Mouse (Mus musculus): ENCODE data around the gene Hes5. TPM values are rescaled to one million over a fixed set of nuclear protein-coding genes. Genes with fewer than 3 reads are reported as not detected.

Gene Hes5
- polyA plus RNA-seq, 2 experiments, result 0.77 to 1.6 TPM

DNA sequence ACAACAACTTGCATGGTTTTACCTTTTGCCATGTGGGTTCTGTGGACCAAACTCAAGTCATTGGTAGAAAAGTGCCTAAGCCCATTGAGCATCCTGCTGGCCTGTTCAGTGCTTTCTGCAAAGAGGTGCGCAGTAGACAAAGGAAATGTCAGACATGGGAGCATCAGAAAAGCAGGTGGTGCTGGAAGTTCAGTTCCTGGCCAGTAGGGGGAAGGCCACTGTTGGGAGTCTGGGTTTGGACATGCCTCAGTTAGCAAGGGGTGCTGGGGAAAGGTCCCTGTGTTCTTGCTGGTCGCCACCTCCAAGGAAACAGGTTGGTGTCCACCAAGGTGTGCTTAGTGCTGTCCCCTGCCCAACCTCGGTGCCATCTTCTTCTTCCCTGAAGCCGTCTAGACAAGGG, 19.4 kb downstream of the Hes5 start:
- H3K4me1 ChIP-seq (ENCODE audit: control insufficient read depth, insufficient read depth, low read length), result 0 out of 2 replicates have a peak, but pooled peaks cover 2% of the 10 kb centered on the region
- H3K4me2 ChIP-seq (replicated peaks; ENCODE audit: low read depth, low read length, severe bottlenecking), result no peak overlapping the region
- H3K9me3 ChIP-seq (ENCODE audit: control insufficient read depth, low read length), result no peaks in the 10 kb centered on the region
- no peak for TF ChIP-seq POLR2A (IDR thresholded peaks at IDR 0.05; ENCODE audit: borderline replicate concordance, extremely low read depth, insufficient read depth, insufficient read length)
- H3K27me3 ChIP-seq (ENCODE audit: control insufficient read depth, insufficient read depth, low read length), result no peaks in the 10 kb centered on the region
- H3K9ac ChIP-seq (ENCODE audit: low read depth, low read length, severe bottlenecking), result no peak overlapping the region
- WGBS, result 92% methylated on average over 4 of the region's 4 CpGs
- DNase-seq (ENCODE audit: low spot score), result no peak
- no peak for ATAC-seq (ENCODE audit: low FRiP score, low read depth)
- H3K4me3 ChIP-seq (replicated peaks; ENCODE audit: low read length), result no peak overlapping the region
- H3K27ac ChIP-seq (replicated peaks; ENCODE audit: low read depth, low read length), result no peak overlapping the region
- H3K36me3 ChIP-seq (ENCODE audit: control insufficient read depth, insufficient read depth, low read length), result peaks cover 70% of the 10 kb centered on the region

DNA sequence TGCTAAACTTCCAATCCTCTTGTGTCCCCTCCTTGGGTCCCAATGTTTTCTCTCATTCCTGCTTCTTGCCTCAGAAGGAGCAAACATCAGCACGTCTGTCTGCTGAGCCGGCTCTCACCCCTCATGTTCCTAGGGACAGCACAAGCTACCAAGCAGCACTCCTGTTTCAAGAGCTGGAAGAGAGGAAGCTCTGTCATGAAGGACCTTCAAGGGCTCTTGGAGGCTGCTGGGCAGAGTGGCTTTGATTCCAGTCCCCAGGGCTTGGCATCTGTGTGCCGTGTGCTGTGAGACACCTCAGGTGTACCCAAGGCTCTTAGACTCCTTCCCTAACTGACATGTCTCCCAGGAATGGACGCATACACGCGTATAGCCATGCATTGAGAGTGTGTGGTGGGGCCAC, 20.4 kb downstream of the Hes5 start:
- Histone ChIP-seq H3K4me3 (replicated peaks; ENCODE audit: low read length) (no peak overlapping the region), H3K27ac (replicated peaks; ENCODE audit: low read depth, low read length) (no peak overlapping the region), H3K4me1 (ENCODE audit: control insufficient read depth, insufficient read depth, low read length) (0 out of 2 replicates have a peak, but pooled peaks cover 2% of the 10 kb centered on the region), H3K4me2 (replicated peaks; ENCODE audit: low read depth, low read length, severe bottlenecking) (no peak overlapping the region), H3K9me3 (ENCODE audit: control insufficient read depth, low read length) (no peaks in the 10 kb centered on the region), H3K36me3 (ENCODE audit: control insufficient read depth, insufficient read depth, low read length) (peaks cover 60% of the 10 kb centered on the region), H3K27me3 (ENCODE audit: control insufficient read depth, insufficient read depth, low read length) (no peaks in the 10 kb centered on the region), H3K9ac (ENCODE audit: low read depth, low read length, severe bottlenecking) (no peak overlapping the region)
- ATAC-seq (ENCODE audit: low FRiP score, low read depth) (no peak), DNase-seq (ENCODE audit: low spot score) (no peak)
- no peak for TF ChIP-seq POLR2A (IDR thresholded peaks at IDR 0.05; ENCODE audit: borderline replicate concordance, extremely low read depth, insufficient read depth, insufficient read length)
- 84% methylated on average over 6 of the region's 6 CpGs for WGBS

DNA sequence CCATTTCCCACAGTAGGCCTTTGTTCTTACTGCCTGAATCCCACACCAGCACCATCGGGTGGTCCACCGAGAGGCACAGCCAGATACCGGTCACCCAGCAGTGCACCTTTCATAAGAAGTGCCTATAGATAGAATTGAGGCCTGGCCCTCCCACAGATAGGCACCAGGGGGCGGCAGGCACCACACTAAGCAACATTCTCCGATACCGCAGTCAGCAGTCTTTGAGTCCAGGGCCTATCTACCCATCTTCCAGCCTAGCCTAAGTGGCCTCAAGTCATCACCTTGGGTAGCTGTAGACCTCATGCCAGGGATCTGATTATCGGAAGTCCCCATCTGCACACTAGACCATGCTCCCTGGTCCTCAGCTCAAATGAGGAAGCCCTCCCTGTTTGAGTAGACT, 20.8 kb downstream of the Hes5 start:
- Histone ChIP-seq H3K9me3 (ENCODE audit: control insufficient read depth, low read length) (no peaks in the 10 kb centered on the region), H3K27me3 (ENCODE audit: control insufficient read depth, insufficient read depth, low read length) (no peaks in the 10 kb centered on the region), H3K36me3 (ENCODE audit: control insufficient read depth, insufficient read depth, low read length) (peaks cover 56% of the 10 kb centered on the region), H3K27ac (replicated peaks; ENCODE audit: low read depth, low read length) (no peak overlapping the region), H3K4me3 (replicated peaks; ENCODE audit: low read length) (no peak overlapping the region), H3K4me1 (ENCODE audit: control insufficient read depth, insufficient read depth, low read length) (0 out of 2 replicates have a peak, but pooled peaks cover 2% of the 10 kb centered on the region), H3K9ac (ENCODE audit: low read depth, low read length, severe bottlenecking) (no peak overlapping the region), H3K4me2 (replicated peaks; ENCODE audit: low read depth, low read length, severe bottlenecking) (no peak overlapping the region)
- no peak for TF ChIP-seq POLR2A (IDR thresholded peaks at IDR 0.05; ENCODE audit: borderline replicate concordance, extremely low read depth, insufficient read depth, insufficient read length)
- ATAC-seq (ENCODE audit: low FRiP score, low read depth) (peak; percentile 70), DNase-seq (ENCODE audit: low spot score) (peak; percentile 74)
- 59% methylated on average over 7 of the region's 7 CpGs for WGBS

DNA sequence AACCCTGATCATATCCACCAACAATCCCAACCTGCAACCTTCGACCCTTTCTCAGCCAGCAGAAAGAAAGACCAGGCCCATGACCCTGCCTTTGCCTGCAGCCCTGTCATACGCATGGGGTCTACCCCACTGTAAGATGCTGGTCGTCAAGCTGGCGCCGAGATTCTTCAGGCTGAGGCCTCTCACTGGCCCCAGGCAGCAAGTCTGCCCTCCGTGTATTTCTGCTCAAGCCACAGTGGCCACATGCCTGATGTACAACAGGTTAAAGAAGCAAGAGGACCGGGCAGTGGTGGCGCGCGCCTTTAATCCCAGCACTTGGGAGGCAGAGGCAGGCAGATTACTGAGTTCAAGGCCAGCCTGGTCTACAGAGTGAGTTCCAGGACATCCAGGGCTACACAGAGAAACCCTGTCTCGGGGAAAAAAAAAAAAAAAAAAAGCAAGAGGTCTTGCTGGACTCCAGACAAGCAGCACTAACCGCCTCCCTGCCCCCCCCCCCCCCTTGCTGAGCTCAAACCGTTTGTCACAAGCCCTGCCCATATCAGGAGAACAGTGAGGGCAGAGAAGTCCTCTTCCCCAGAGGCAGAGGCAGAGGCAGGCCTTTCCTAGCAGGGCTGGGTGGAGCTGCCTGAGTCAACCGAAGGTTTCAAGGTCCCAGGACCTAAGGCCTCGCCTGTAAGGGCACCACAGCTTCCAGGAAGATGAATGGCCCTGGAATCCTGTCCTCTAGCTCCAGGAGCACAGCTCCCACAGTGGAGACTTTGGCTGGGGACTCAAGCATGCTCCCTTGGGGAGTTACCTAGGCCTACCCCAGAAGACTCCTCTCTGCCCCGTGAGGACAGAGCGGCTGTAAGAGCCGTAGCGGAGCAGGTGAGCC, 21.8 kb downstream of the Hes5 start:
- H3K27ac ChIP-seq (replicated peaks; ENCODE audit: low read depth, low read length), result no peak overlapping the region

DNA sequence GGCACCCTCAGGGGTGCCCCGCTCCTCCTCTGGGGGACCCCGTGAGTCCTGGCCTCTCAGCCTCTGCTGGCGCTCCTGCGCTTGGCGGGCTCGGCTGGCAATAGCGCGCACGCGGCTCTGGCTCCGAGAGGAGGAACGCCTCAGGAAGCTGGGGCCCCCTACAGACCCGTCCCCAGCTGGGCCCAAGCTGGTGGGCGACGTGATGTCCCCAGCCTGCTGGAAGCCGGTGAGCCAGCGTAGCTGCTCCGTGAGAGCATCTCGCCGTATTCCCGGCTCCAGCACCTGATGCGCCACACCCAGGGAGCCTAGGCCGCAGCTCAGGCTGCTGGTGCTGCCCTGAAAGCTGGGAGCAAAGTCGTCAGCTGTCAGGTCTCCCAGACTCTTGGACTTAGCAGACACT, 23.0 kb downstream of the Hes5 start:
- H3K27me3 ChIP-seq (ENCODE audit: control insufficient read depth, insufficient read depth, low read length), result no peaks in the 10 kb centered on the region
- DNase-seq (ENCODE audit: low spot score) (no peak), ATAC-seq (ENCODE audit: low FRiP score, low read depth) (no peak)
- no peak overlapping the region for H3K9ac ChIP-seq (ENCODE audit: low read depth, low read length, severe bottlenecking)
- H3K9me3 ChIP-seq (ENCODE audit: control insufficient read depth, low read length), result no peaks in the 10 kb centered on the region
- no peak for TF ChIP-seq POLR2A (IDR thresholded peaks at IDR 0.05; ENCODE audit: borderline replicate concordance, extremely low read depth, insufficient read depth, insufficient read length)
- 24% methylated on average over 17 of the region's 24 CpGs for WGBS
- no peak overlapping the region for H3K27ac ChIP-seq (replicated peaks; ENCODE audit: low read depth, low read length)
- no peak overlapping the region for H3K4me3 ChIP-seq (replicated peaks; ENCODE audit: low read length)
- H3K36me3 ChIP-seq (ENCODE audit: control insufficient read depth, insufficient read depth, low read length), result peaks cover 34% of the 10 kb centered on the region
- H3K4me1 ChIP-seq (ENCODE audit: control insufficient read depth, insufficient read depth, low read length), result 0 out of 2 replicates have a peak, but pooled peaks cover 2% of the 10 kb centered on the region
- H3K4me2 ChIP-seq (replicated peaks; ENCODE audit: low read depth, low read length, severe bottlenecking), result no peak overlapping the region

More for the DNA sequence above, 21.8 kb downstream of the Hes5 start:
- 76% methylated on average over 19 of the region's 19 CpGs for WGBS
- H3K4me1 ChIP-seq (ENCODE audit: control insufficient read depth, insufficient read depth, low read length), result 0 out of 2 replicates have a peak, but pooled peaks cover 2% of the 10 kb centered on the region
- H3K9ac ChIP-seq (ENCODE audit: low read depth, low read length, severe bottlenecking), result no peak overlapping the region
- H3K4me2 ChIP-seq (replicated peaks; ENCODE audit: low read depth, low read length, severe bottlenecking), result no peak overlapping the region
- peaks cover 46% of the 10 kb centered on the region for H3K36me3 ChIP-seq (ENCODE audit: control insufficient read depth, insufficient read depth, low read length)
- DNase-seq (ENCODE audit: low spot score) (no peak), ATAC-seq (ENCODE audit: low FRiP score, low read depth) (no peak)
- H3K4me3 ChIP-seq (replicated peaks; ENCODE audit: low read length), result no peak overlapping the region
- no peaks in the 10 kb centered on the region for H3K9me3 ChIP-seq (ENCODE audit: control insufficient read depth, low read length)
- TF ChIP-seq POLR2A (IDR thresholded peaks at IDR 0.05; ENCODE audit: borderline replicate concordance, extremely low read depth, insufficient read depth, insufficient read length), result no peak
- H3K27me3 ChIP-seq (ENCODE audit: control insufficient read depth, insufficient read depth, low read length), result no peaks in the 10 kb centered on the region

Data from limb, embryonic 14.5 days (tissue).